Mouse (Mus musculus) stomach, embryonic 14.5 days (tissue): ENCODE measurements around the gene Frzb. TPM values are rescaled to one million over a fixed set of nuclear protein-coding genes. Genes with fewer than 3 reads are reported as not detected.

Experiments
- ATAC-seq: fragments of 200-750 bp; cut with Nextera tagmentation; 2 replicates; pipeline ENCODE4 v1.8.0; 2017; ENCODE audit warnings: low read depth, moderate TSS enrichment; ENCODE audit not compliant: insufficient number of reproducible peaks, insufficient read depth, low FRiP score
- H3K27ac ChIP-seq: fragments of 300-500 bp; sonication (generic); 2 replicates; pipeline ENCODE4 v1.5.1; 2014; ENCODE audit warnings: mild to moderate bottlenecking, low read length, moderate library complexity, mixed read lengths
- H3K27me3 ChIP-seq: fragments of 300-500 bp; sonication (generic); 2 replicates; pipeline ENCODE4 v1.6.1; 2014; ENCODE audit warnings: low read length, control low read depth, mixed read lengths; ENCODE audit not compliant: control insufficient read depth, insufficient read depth
- H3K36me3 ChIP-seq: fragments of 300-500 bp; sonication (generic); 2 replicates; pipeline ENCODE4 v1.6.1; 2014; ENCODE audit warnings: mild to moderate bottlenecking, control low read depth, low read length, moderate library complexity, mixed read lengths; ENCODE audit not compliant: control insufficient read depth, insufficient read depth
- H3K4me1 ChIP-seq: fragments of 300-500 bp; sonication (generic); 2 replicates; pipeline ENCODE4 v1.6.1; 2014; ENCODE audit warnings: low read length, control low read depth, mixed read lengths; ENCODE audit not compliant: control insufficient read depth, insufficient read depth
- H3K4me2 ChIP-seq: fragments of 300-500 bp; sonication (generic); replicated peaks from 2 replicates; pipeline ENCODE4 v1.6.1; 2014; ENCODE audit warnings: low read depth, low read length, control low read depth
- H3K4me3 ChIP-seq: fragments of 300-500 bp; sonication (generic); 2 replicates; pipeline ENCODE4 v1.5.1; 2014; ENCODE audit warnings: low read depth, low read length, control low read depth
- H3K9ac ChIP-seq: fragments of 300-500 bp; sonication (generic); replicated peaks from 2 replicates; pipeline ENCODE4 v1.6.1; 2014; ENCODE audit warnings: low read depth, mild to moderate bottlenecking, control low read depth, low read length, moderate library complexity, mixed read lengths
- H3K9me3 ChIP-seq: fragments of 300-500 bp; sonication (generic); 2 replicates; pipeline ENCODE4 v1.6.1; 2016; ENCODE audit warnings: low read depth, low read length, control low read depth; ENCODE audit not compliant: control insufficient read depth
- WGBS: fragments of 180-500 bp; shearing (Covaris S2); extraction: QIAGEN DNeasy Blood & Tissue Kit; methylation state at CpG from one replicate; pipeline ENCODE4 v1.1.7; 2014; 5-methylcytosine and 5-hydroxymethylcytosine counted together
- polyA plus RNA-seq: library from polyadenylated mRNA; unstranded; fragments of >200 nt; fragmentation: Nextera tagmentation; extraction: Ambion mirVana; gene quantifications from 2 replicates; pipeline ENCODE4 v1.2.1, GENCODE M21; 2014

Frzb gene
- polyA plus RNA-seq, 1 experiment from 2014 or later: 1.6 TPM

DNA sequence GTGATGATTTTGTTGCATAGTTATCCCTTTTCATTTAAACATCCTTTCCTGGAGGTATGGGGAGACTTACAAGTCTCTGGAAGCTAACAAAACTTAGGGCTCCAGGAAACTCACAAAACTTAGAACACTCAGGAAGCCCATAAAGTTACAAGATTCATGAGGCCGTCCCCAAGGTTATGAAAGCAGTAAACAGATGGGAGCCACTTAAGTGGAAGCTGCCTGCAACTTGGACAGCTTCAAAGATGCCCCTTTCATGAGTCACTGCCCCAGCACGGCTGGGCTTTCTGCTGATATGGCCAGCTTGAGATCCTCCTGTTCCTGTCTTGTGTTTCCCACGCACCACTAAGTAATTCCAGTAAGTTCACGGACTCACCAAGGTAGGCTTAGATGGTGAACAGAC, 63.0 kb downstream of the Frzb start:
- no peak for ATAC-seq
- Histone ChIP-seq H3K27me3 (no peaks in the 10 kb centered on the region), H3K9me3 (no peaks in the 10 kb centered on the region), H3K4me3 (no peak overlapping the region), H3K9ac (no peak overlapping the region), H3K4me2 (no peak overlapping the region), H3K36me3 (no peaks in the 10 kb centered on the region), H3K27ac (no peak overlapping the region), H3K4me1 (no peaks in the 10 kb centered on the region)
- 49% methylated on average over 4 of the region's 4 CpGs for WGBS

- Histone ChIP-seq H3K9ac (no peak overlapping the region), H3K27ac (no peak overlapping the region), H3K9me3 (peaks cover 3% of the 10 kb centered on the region; the same call in 1 of the 2 replicates), H3K27me3 (no peaks in the 10 kb centered on the region), H3K4me2 (no peak overlapping the region), H3K4me1 (no peaks in the 10 kb centered on the region), H3K36me3 (no peaks in the 10 kb centered on the region), H3K4me3 (no peak overlapping the region)
- WGBS: 89% methylated on average over 5 of the region's 5 CpGs
- no peak for ATAC-seq
Measured at GRCm38 (mm10) chr2:80379848-80380247, 67.6 kb downstream of the Frzb start.

DNA sequence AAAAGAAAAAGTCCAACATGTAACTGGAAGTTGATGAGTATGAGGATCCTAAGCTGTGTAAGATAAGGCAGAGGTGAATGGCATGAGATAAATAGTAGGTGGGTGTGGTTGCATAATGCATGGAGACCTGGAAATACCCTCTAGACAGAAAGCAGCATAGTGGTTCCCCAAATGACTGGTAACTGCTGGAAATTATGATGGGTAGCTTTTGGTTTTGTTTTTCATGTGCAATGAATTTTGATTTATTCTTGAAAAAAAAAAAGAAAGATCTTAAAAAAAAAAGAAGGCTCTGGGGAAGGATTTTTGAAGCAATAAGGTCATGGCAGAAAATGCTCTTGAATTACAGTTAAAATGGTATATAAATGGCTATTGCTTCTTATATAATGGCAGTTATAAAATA, 72.5 kb downstream of the Frzb start:
- Histone ChIP-seq H3K4me1 (no peaks in the 10 kb centered on the region), H3K27ac (no peak overlapping the region), H3K27me3 (no peaks in the 10 kb centered on the region), H3K36me3 (no peaks in the 10 kb centered on the region), H3K4me2 (no peak overlapping the region), H3K4me3 (no peak overlapping the region), H3K9me3 (peaks cover 3% of the 10 kb centered on the region; the same call in 1 of the 2 replicates), H3K9ac (no peak overlapping the region)
- ATAC-seq: no peak

- Histone ChIP-seq H3K27ac (no peak overlapping the region), H3K4me2 (no peak overlapping the region), H3K4me1 (no peaks in the 10 kb centered on the region), H3K9me3 (no peaks in the 10 kb centered on the region), H3K27me3 (no peaks in the 10 kb centered on the region), H3K4me3 (no peak overlapping the region), H3K9ac (no peak overlapping the region), H3K36me3 (no peaks in the 10 kb centered on the region)
- WGBS: 78% methylated on average over 8 of the region's 8 CpGs
- no peak for ATAC-seq
Measured at GRCm38 (mm10) chr2:80371458-80371857, 76.0 kb downstream of the Frzb start.

Other genes starting within 250 kb of the Frzb start
- gene Prdx6b, start 155.2 kb downstream of the Frzb start, polyA plus RNA-seq: not detected in 2 replicates
- gene Dnajc10, start 132.2 kb downstream of the Frzb start, polyA plus RNA-seq: 91.8 and 99.3 TPM in 2 replicates
- 58.3 and 70.8 TPM in 2 replicates for gene Nckap1, start 133.8 kb upstream of the Frzb start, polyA plus RNA-seq
- gene Dusp19, start 169.4 kb upstream of the Frzb start, polyA plus RNA-seq: 18.3 and 19.1 TPM in 2 replicates
- gene Nup35, start 169.6 kb upstream of the Frzb start, polyA plus RNA-seq: 42.7 and 48.7 TPM in 2 replicates